Mouse (Mus musculus) heart, adult 18-20 months (tissue): ENCODE data around the gene Lce1g. TPM values are rescaled to one million over a fixed set of nuclear protein-coding genes. Genes with fewer than 3 reads are reported as not detected.

Experiments
- DNase-seq, 2 experiments: peaks; one replicate each; pipeline ENCODE4 v3.0.0; 2021 to 2022; ENCODE audit warnings: mixed read lengths in 1 of 2
- long read RNA-seq, 2 experiments: library from polyadenylated mRNA; stranded (forward); transcript quantifications; one replicate each; pipeline ENCODE4 v2.0.0; 2021
- total RNA-seq, 2 experiments: library from RNA; stranded (reverse); gene quantifications; 2 replicates each; pipeline ENCODE4 v1.2.3; 2021

Gene Lce1g
- total RNA-seq: not detected
- long read RNA-seq, experiment 1: 0 reads
- long read RNA-seq, experiment 2: 0 reads

DNA sequence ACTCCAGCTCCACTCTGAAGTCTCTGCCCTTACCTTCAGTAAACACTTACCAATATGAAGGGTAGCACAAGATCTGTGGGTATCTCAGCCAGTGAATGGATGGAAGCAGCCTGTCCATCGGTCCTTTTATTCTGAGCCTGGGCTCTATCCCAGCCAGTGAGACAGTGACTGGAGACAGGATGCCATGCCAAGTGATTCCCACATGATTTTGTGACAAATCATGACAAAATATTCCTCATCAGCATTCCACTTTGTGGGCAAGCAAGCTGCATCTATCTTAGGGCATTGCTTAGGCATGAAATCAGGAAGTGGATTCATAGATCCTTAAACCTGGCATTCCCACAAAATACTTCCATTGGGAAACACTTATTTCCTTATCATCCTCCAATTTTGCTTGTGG is at the start of gene Lce1g:
Gene Lce1g (minus strand): TSS at position 101 of the 400 bp plus-strand sequence.
- no peak for DNase-seq

DNA sequence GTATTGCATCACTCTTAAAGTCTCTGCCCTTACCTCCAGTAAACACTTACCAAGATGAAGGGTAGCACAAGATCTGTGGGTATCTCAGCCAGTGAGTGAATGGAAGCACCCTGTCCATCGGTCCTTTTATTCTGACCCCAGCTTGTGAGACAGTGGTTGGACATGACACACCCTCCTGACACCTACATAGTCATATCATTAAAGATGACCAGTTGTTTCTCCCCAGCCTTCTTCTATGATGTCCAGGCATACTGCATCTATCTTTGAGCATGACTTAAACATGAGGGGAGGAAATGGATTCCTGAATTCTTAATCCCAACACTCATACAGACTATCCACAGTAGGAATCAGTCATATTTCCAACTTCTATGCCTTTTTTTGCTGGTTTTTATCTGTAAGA is 38.3 kb upstream of the Lce1g start, which contains the start of gene Lce1j:
Gene Lce1j (minus strand): TSS at position 101 of the 400 bp plus-strand sequence.
- DNase-seq: no peak

DNA sequence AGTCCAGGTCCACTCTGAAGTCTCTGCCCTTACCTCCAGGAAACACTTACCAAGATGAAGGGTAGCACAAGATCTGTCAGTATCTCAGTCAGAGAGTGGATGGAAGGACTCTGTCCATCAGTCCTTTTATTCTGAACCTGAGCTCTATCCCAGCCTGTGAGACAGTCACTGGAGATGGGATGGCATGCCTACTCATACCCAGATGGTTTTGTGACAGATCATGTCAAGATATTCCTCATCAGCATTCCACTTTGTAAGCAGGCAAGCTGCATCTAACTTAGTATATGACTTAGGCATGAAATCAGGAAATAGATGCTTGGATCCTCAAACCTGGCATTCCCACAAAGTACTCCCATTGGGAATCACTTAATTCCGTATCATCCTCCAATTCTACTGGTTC is 26.7 kb upstream of the Lce1g start, which contains the start of gene Lce1i:
Gene Lce1i (minus strand): TSS at position 101 of the 400 bp plus-strand sequence.
- no peak for DNase-seq

DNA sequence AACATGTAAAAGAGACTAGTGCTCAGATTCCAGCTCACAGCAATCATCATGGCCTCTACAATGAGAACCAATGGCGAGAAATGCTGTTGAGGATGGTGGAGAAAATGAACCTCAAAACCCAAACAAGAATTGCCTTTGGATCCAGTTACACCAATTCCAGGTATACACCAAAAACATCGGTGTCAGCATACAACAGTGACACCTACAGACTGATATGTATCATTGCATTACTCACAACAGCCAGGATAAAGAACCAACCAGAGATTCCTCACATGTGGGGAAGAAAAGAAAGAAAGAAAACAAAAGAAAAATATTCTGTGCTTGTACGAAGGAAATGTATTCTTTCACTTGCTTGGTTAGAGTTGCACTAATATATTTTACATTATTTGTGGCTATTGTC is 19.4 kb upstream of the Lce1g start:
- no peak for DNase-seq

DNA sequence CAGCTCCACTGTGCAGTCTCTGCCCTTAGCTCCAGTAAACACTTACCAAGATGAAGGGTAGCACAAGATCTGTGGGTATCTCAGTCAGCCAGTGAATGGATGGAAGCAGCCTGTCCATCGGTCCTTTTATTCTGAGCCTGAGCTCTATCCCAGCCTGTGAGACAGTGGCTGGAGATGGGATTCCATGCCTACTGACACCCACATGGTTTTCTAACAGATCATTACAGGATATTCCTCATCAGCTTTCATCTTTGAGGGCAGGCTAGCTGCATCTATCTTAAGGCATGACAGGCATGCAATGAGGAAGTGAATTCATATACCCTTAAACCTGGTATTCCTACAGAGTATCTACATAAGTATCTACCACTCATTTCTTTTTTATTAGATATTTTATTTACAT is 12.8 kb upstream of the Lce1g start, which contains the start of gene Lce1h:
Gene Lce1h (minus strand): TSS at position 101 of the 400 bp plus-strand sequence.
- no peak for DNase-seq

DNA sequence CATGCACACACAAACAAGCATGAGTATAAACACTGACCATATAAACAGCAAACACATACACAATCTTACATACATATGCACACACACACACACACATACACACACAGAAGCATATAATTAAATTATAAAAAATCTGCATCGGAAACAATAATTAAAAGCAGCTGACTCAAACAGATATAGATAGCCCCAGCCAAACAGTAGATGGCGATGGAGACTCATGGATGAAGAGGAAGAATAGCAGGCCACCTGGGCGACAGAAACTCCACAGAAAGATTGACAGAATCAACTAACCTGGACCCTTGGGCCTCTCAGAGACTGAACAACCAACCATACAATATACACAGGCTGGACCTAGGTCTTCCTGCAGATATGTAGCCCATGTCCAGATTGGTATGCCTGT is 1.1 kb upstream of the Lce1g start:
- DNase-seq: no peak

DNA sequence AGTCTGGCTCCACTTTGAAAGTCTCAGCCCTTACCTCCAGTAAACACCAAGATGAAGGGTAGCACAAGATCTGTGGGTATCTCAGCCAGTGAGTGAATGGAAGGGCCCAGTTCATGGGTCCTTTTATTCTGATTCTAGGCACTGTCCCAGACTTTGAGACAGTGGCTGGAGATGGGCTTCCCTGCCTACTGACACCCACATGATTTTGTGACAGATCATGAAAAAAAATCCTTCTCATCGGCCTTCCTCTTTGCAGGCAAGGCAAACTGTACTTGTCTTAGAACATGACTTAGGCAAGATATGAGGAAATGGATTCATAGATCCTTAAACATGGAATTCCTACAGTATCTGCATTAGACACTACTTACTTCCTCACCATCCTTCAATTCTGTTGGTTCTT is 13.1 kb downstream of the Lce1g start, which contains the start of gene Gm38119:
Gene Gm38119 (minus strand): TSS at position 101 of the 400 bp plus-strand sequence.
- no peak for DNase-seq

DNA sequence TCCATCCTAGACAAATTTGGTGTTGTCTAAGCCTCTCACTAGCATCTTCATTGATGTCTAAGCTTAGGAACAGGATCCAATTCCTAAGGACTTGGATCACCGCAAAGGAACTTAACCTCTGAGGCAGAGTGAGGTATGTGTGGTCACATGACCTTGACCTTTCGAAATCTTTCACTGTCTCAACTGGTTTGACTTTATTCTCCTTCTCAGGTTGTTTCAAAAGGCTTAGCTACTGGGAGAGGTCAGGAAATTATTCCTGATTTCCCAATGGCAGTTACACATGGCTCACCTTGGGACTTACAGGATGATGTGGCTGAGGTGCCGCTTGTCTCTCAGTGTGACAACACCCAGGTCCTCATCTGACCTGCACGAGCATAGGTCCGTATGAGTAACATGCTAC is 29.5 kb downstream of the Lce1g start:
- no peak for DNase-seq

DNA sequence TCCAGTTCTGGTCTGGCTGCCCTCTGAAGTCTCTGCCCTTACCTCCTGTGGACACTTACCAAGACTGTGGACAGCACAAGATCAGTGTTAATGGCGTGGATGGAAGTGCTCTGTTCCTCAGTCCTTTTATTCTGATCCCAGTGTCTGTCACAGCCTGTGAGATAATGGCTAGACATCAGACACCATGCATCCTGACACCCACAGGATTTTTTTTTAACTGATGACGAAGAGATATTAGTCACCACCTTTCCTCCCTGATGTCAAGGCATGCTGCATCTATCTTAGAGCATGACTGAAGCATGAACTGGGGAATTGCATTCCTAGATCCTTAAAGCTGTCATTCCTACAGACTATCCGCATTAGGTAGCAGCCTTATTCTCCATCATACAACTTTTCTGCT is 31.9 kb downstream of the Lce1g start, which contains the start of gene Lce1f:
Gene Lce1f (minus strand): TSS at position 101 of the 400 bp plus-strand sequence.
- no peak for DNase-seq

DNA sequence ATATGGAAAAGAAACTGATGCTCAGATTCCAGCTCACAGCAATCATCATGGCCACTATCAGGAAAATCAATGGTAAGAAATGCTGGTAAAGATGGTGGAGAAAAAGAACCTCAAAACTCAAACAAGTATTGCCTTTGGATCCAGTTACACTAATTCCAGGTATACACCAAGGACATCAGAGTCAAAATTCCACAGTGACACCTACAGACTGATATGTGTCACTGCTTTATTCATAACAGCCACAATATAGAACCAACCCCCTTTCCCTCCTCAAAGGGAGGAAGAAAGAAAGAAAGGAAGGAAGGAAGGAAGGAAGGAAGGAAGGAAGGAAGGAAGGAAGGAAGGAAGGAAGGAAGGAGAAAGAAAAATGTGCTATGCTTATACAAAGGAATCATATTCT is 37.0 kb downstream of the Lce1g start:
- DNase-seq: no peak

DNA sequence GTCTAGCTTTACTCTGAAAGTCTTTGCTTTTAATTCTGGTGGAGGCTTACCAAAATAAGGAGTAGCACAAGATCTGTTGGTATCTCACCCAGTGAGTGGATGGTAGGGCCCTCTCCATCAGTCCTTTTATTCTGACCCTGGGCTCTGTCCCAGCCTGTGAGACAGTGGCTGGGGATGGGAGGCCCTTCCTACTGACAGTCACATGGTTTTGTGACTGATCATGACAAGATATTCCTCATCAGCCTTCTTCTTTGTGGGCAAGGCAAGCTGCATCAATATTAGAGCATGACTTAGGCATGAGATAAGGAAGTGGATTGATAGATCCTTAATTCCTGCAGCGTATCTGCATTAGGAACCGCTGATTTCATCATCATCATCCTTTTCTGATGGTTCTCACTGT is 43.2 kb downstream of the Lce1g start, which contains the start of gene Lce1e:
Gene Lce1e (minus strand): TSS at position 101 of the 400 bp plus-strand sequence.
- DNase-seq: no peak

Other genes with a start within 250 kb of the Lce1g start
- not detected for gene 2310046K23Rik, start 217.8 kb downstream of the Lce1g start, total RNA-seq
- not detected for gene Ivl, start 178.6 kb downstream of the Lce1g start, total RNA-seq
- gene Smcp, start 163.3 kb downstream of the Lce1g start, total RNA-seq: not detected
- gene 2210017I01Rik, start 144.8 kb downstream of the Lce1g start, total RNA-seq: not detected
- not detected for gene Lce6a, start 130.7 kb downstream of the Lce1g start, total RNA-seq
- not detected for gene Lce1a1, start 104.0 kb downstream of the Lce1g start, total RNA-seq
- gene Lce1b, start 95.4 kb downstream of the Lce1g start, total RNA-seq: not detected
- not detected for gene Lce1a2, start 82.0 kb downstream of the Lce1g start, total RNA-seq
- not detected for gene Lce1c, start 73.1 kb downstream of the Lce1g start, total RNA-seq
- not detected for gene Lce1d, start 65.1 kb downstream of the Lce1g start, total RNA-seq
- not detected for gene Lce1e, start 43.3 kb downstream of the Lce1g start, total RNA-seq
- gene Lce1f, start 32.0 kb downstream of the Lce1g start, total RNA-seq: not detected
- not detected for gene Gm38119, start 13.2 kb downstream of the Lce1g start, total RNA-seq
- gene Lce1h, start 12.7 kb upstream of the Lce1g start, total RNA-seq: not detected
- not detected for gene Lce1i, start 26.6 kb upstream of the Lce1g start, total RNA-seq
- gene Lce1j, start 38.2 kb upstream of the Lce1g start, total RNA-seq: not detected
- gene Lce1k, start 55.6 kb upstream of the Lce1g start, total RNA-seq: not detected
- not detected for gene Kprp, start 74.9 kb upstream of the Lce1g start, total RNA-seq
- not detected for gene Lce1l, start 98.9 kb upstream of the Lce1g start, total RNA-seq
- gene 2310050C09Rik, start 117.9 kb upstream of the Lce1g start, total RNA-seq: not detected
- gene Lce3a, start 173.9 kb upstream of the Lce1g start, total RNA-seq: not detected
- gene Lce3b, start 180.6 kb upstream of the Lce1g start, total RNA-seq: not detected
- gene Lce3c, start 192.1 kb upstream of the Lce1g start, total RNA-seq: not detected
- gene Lce3d, start 205.1 kb upstream of the Lce1g start, total RNA-seq: not detected
- not detected for gene Lce3e, start 214.7 kb upstream of the Lce1g start, total RNA-seq
- gene Lce3f, start 239.9 kb upstream of the Lce1g start, total RNA-seq: not detected